Mouse (Mus musculus): ENCODE measurements around the gene Aqr.
"Not testable (repeated sequence)": the region's sequence is repeated elsewhere in the genome, so short reads cannot be mapped to it uniquely, and the experiment has no call there.

Aqr gene

GRCm38 (mm10) chr2:114186924-114187323, at the start of gene Aqr:
Aqr (minus strand) TSS chr2:114187024.
- DNase-seq (ENCODE audit: low spot score) = not testable (repeated sequence)

GRCm38 (mm10) chr2:114236566-114236965, 49.7 kb upstream of the Aqr start:
- DNase-seq (ENCODE audit: low spot score) = no peak

- no peak for DNase-seq (ENCODE audit: low spot score)
Measured at GRCm38 (mm10) chr2:114235584-114235983, 48.8 kb upstream of the Aqr start.

GRCm38 (mm10) chr2:114231248-114231647, 44.4 kb upstream of the Aqr start:
- DNase-seq (ENCODE audit: low spot score) = no peak

- no peak for DNase-seq (ENCODE audit: low spot score)
Measured at GRCm38 (mm10) chr2:114228672-114229071, 41.8 kb upstream of the Aqr start.

GRCm38 (mm10) chr2:114205036-114205435, 18.2 kb upstream of the Aqr start:
- DNase-seq (ENCODE audit: low spot score) = no peak

- no peak for DNase-seq (ENCODE audit: low spot score)
Measured at GRCm38 (mm10) chr2:114201574-114201973, 14.8 kb upstream of the Aqr start.

GRCm38 (mm10) chr2:114200932-114201559, 14.2 kb upstream of the Aqr start, which contains the start of gene Zfp770:
Zfp770 (minus strand) TSS chr2:114201469.
- peak; percentile 23 for DNase-seq (ENCODE audit: low spot score)

GRCm38 (mm10) chr2:114196421-114196820, 9.6 kb upstream of the Aqr start:
- DNase-seq (ENCODE audit: low spot score) = no peak

- no peak for DNase-seq (ENCODE audit: low spot score)
Measured at GRCm38 (mm10) chr2:114177802-114178733, 8.8 kb downstream of the Aqr start.

GRCm38 (mm10) chr2:114174651-114175484, 12.0 kb downstream of the Aqr start:
- DNase-seq (ENCODE audit: low spot score) = no peak

- no peak for DNase-seq (ENCODE audit: low spot score)
Measured at GRCm38 (mm10) chr2:114173248-114173647, 13.6 kb downstream of the Aqr start.

GRCm38 (mm10) chr2:114167837-114168236, 19.0 kb downstream of the Aqr start:
- DNase-seq (ENCODE audit: low spot score) = no peak

GRCm38 (mm10) chr2:114161978-114162377, 24.8 kb downstream of the Aqr start:
- DNase-seq (ENCODE audit: low spot score) = no peak

GRCm38 (mm10) chr2:114157345-114157744, 29.5 kb downstream of the Aqr start:
- no peak for DNase-seq (ENCODE audit: low spot score)

GRCm38 (mm10) chr2:114156639-114157038, 30.2 kb downstream of the Aqr start:
- no peak for DNase-seq (ENCODE audit: low spot score)

GRCm38 (mm10) chr2:114153247-114153646, 33.6 kb downstream of the Aqr start:
- no peak for DNase-seq (ENCODE audit: low spot score)

- DNase-seq (ENCODE audit: low spot score) = no peak
Measured at GRCm38 (mm10) chr2:114146864-114147458, 39.9 kb downstream of the Aqr start.

GRCm38 (mm10) chr2:114145315-114145801, 41.5 kb downstream of the Aqr start:
- DNase-seq (ENCODE audit: low spot score) = no peak

- no peak for DNase-seq (ENCODE audit: low spot score)
Measured at GRCm38 (mm10) chr2:114144915-114145314, 41.9 kb downstream of the Aqr start.

- DNase-seq (ENCODE audit: low spot score) = no peak
Measured at GRCm38 (mm10) chr2:114143842-114144241, 43.0 kb downstream of the Aqr start.

- no peak for DNase-seq (ENCODE audit: low spot score)
Measured at GRCm38 (mm10) chr2:114136755-114137154, 50.1 kb downstream of the Aqr start.

Measured in urinary bladder, postnatal 10 days (tissue).